Mouse (Mus musculus): ENCODE measurements at regions not wholly inside any gene's neighbourhood (a gene's known extent, or its start where the extent isn't known, plus 50 kb on each side); places are given as distances from the start of the nearest gene placed in this dataset.

GRCm38 (mm10) chr13:47974756-47975515 is 286.1 kb upstream of the Id4 start:
- no peak for DNase-seq

- DNase-seq: no peak
Observed at GRCm38 (mm10) chr13:47998495-47998894, 262.5 kb upstream of the Id4 start.

GRCm38 (mm10) chr13:47999399-47999798 is 261.6 kb upstream of the Id4 start:
- DNase-seq: no peak

GRCm38 (mm10) chr13:48003126-48003525 is 257.9 kb upstream of the Id4 start:
- peak; percentile 10 for DNase-seq

- no peak for DNase-seq
Observed at GRCm38 (mm10) chr13:48013336-48013750, 247.7 kb upstream of the Id4 start.

GRCm38 (mm10) chr13:48015296-48015695 is 245.7 kb upstream of the Id4 start:
- no peak for DNase-seq

- DNase-seq: no peak
Observed at GRCm38 (mm10) chr13:48016051-48016450, 245.0 kb upstream of the Id4 start.

- no peak for DNase-seq
Observed at GRCm38 (mm10) chr13:48016606-48017005, 244.4 kb upstream of the Id4 start.

GRCm38 (mm10) chr13:48017649-48018048 is 243.4 kb upstream of the Id4 start:
- DNase-seq: no peak

GRCm38 (mm10) chr13:48018606-48019005 is 242.4 kb upstream of the Id4 start:
- DNase-seq: no peak

- no peak for DNase-seq
Observed at GRCm38 (mm10) chr13:48022958-48023615, 237.9 kb upstream of the Id4 start.

GRCm38 (mm10) chr13:48027775-48028489 is 233.1 kb upstream of the Id4 start:
- DNase-seq: peak; percentile 38

GRCm38 (mm10) chr13:48031491-48031890 is 229.5 kb upstream of the Id4 start:
- no peak for DNase-seq

- no peak for DNase-seq
Observed at GRCm38 (mm10) chr13:48042172-48042571, 218.9 kb upstream of the Id4 start.

GRCm38 (mm10) chr13:48042572-48042971 is 218.5 kb upstream of the Id4 start:
- no peak for DNase-seq

GRCm38 (mm10) chr13:48046201-48046750 is 214.8 kb upstream of the Id4 start:
- DNase-seq: no peak

GRCm38 (mm10) chr13:48049796-48050195 is 211.2 kb upstream of the Id4 start:
- DNase-seq: no peak

- DNase-seq: no peak
Observed at GRCm38 (mm10) chr13:48074630-48075029, 186.4 kb upstream of the Id4 start.

- no peak for DNase-seq
Observed at GRCm38 (mm10) chr13:48075315-48075714, 185.7 kb upstream of the Id4 start.

- no peak for DNase-seq
Observed at GRCm38 (mm10) chr13:48078214-48078613, 182.8 kb upstream of the Id4 start.

GRCm38 (mm10) chr13:48083294-48083693 is 177.7 kb upstream of the Id4 start:
- no peak for DNase-seq

GRCm38 (mm10) chr13:48083807-48084206 is 177.2 kb upstream of the Id4 start:
- no peak for DNase-seq

All from gastrocnemius, postnatal 25 days (tissue).